Mouse (Mus musculus): ENCODE data around the gene Echdc3. TPM values are rescaled to one million over a fixed set of nuclear protein-coding genes. Genes with fewer than 3 reads are reported as not detected.
A peak's percentile ranks its signal among the peaks of the same experiment; 100 is the strongest.

The Echdc3 gene
- total RNA-seq, 2 experiments from 2014 or later = 0.58 to 0.75 TPM

DNA sequence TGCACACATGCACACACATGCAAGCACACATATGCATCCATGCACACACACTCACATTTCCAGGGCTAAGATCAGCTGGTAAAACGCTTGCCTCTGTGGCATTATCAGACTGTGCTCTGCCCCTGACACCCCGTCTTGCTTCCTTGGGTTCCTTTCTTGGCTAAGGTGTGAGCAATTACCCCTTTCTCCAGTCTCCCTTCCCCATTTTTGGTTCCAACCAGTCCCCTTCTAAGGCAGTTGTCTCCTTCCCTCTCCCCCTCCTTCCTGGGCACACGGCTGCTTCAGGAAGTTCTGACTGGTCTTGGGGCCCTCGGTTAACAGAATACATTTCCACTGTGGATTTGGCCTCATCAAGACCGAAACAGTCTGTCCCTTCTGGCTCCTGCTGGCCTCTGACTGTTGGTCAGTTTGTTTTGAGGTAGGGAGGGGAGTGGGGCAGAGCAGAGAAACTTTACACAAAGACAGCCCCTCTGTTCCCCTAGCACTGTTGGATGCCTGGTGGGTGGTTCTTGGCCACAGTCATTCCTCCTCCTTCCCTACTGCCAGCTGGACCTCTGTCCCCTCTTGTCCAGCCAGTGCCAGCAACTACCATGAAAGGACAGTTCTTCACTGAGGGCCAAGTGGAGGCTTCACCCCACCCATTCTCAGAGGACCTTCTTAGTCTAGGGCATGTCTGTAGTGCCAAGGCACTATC, 16.9 kb upstream of the Echdc3 start:
- DNase-seq (ENCODE audit: extremely low spot score in 1 of 2, low spot score in 2 of 2) = peak in 1 of 2 experiments; percentile 20
- intact Hi-C loops (cut with DNase I) = no loop called here

DNA sequence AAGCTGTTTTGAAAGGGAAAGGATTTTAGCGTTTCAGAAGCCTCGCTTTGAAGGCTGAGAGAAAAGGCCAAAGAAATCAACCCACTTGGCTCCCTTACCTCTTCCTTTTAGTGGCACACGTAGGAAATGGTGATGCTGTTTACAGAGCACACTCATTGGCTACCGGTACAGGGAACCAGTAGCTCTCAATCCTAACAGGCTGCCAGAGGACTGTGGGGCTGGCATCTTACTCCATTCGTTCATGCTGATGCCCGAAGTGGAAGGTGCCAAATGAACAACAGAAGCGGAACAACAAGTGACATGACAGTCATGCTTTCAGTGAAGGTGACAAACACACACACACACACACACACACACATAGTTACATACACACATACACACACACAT, 14.2 kb upstream of the Echdc3 start:
- intact Hi-C loops (cut with DNase I) = no loop called here
- no peak for DNase-seq (ENCODE audit: extremely low spot score in 1 of 2, low spot score in 2 of 2)

DNA sequence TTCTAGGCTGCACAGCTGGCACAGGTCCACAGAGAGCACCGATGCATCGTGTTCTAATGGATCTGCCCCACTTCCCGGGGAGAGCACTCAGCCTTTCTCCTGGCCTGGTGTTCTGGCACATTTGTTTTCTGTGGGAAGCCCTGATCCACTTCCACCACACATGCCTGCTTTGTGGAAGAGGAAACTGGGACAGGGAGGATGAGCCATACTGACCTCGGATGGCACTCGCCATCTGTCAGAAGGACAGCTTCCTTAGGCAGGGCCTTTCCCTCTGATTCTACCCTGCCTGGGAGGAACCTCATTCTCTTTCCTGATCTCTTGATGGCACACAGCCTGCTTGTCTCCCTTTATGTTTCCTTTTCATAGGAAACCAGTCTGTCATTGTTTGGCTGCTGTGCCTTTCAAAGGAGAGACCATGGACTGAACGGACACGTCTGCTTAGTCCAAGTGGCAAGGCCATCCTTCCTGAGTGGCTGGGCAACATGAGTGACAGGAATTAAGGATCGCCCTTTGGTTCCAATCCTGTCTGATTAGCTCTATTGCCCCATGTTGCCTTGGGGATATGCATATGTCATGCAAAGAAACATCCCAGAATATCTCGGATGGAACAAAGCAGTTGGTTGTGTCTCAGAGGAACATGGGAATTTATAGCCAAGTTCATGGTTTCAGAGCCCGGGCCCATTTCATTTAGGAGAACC, 13.7 kb upstream of the Echdc3 start:
- intact Hi-C loops (cut with DNase I) = no loop called here
- DNase-seq (ENCODE audit: extremely low spot score in 1 of 2, low spot score in 2 of 2) = no peak

GRCm38 (mm10) chr2:6220141-6220805, 7.4 kb upstream of the Echdc3 start:
- intact Hi-C loops (cut with DNase I) = loop anchor here (2.0 kb wide), 2 partner anchors 103 to 185 kb away; partner anchors contain the start of gene Usp6nl
- peak; percentile 74 to 75 for DNase-seq (ENCODE audit: extremely low spot score in 1 of 2, low spot score in 2 of 2)

- intact Hi-C loops (cut with DNase I) = no loop called here
These were observed 508 bp downstream of the Echdc3 start for GRCm38 (mm10) chr2:6212327-6212723.

DNA sequence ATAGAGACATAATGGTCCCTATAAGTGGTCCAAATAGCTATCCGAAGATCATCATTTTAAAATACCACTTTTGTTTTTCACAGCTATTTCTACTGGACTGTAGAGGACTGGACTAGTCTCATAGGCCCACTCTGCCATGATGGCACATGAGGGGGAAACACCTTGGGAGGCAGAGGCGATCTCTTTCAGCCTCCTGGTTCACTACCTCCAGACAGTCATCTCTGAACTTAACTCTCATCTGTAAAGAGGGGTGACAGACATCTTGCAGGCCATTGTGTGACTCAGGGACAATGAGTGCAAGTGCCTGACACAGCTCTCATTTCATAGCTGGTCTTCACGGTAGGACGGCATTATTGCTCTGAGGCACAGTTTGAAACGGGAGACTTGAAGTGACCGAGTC, 2.0 kb downstream of the Echdc3 start:
- intact Hi-C loops (cut with DNase I) = no loop called here

More at GRCm38 (mm10) chr2:6212327-6212723, 508 bp downstream of the Echdc3 start:
- no peak for DNase-seq (ENCODE audit: extremely low spot score in 1 of 2, low spot score in 2 of 2)

DNA sequence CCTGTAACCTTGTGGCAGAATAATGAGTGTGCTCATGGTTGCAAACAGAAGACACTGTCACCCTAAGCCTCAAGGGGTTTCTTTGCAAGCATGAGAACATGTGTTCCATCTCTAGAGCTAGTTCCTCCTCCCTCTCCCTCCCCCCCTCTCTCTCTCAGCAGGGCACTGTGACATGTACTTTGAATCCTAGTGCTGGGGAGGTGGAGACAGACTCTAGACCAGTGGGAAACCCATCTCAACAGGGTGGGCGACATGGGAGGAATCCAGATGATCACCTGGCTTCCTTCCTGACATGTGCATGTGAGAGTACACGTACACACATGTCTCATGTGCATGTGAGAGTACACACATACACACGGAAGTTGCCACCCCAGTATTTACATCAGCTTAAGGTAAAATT, 3.1 kb downstream of the Echdc3 start:
- no peak for DNase-seq (ENCODE audit: extremely low spot score in 1 of 2, low spot score in 2 of 2)
- intact Hi-C loops (cut with DNase I) = no loop called here

More for the DNA sequence above, 2.0 kb downstream of the Echdc3 start:
- DNase-seq (ENCODE audit: extremely low spot score in 1 of 2, low spot score in 2 of 2) = no peak

DNA sequence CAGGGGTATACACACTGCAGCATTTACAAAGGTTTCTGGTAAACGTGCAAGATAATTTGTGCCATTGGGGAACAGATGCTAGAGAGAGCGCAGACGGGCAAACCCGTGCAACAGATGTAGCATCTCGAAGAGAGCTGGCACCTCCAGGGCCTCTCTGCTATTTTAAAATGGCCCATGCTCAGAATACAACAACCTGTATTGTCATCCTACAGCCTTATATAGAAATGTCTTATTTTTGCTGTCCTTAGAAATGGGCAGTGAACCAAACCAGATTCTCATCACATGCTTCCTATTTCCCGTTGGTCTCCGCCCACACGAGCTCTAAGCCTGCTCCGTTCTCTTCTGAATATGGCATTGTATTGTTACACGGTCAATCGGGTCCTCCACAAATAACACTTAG, 3.7 kb downstream of the Echdc3 start:
- intact Hi-C loops (cut with DNase I) = no loop called here
- peak; percentile 53 to 72 for DNase-seq (ENCODE audit: extremely low spot score in 1 of 2, low spot score in 2 of 2)

DNA sequence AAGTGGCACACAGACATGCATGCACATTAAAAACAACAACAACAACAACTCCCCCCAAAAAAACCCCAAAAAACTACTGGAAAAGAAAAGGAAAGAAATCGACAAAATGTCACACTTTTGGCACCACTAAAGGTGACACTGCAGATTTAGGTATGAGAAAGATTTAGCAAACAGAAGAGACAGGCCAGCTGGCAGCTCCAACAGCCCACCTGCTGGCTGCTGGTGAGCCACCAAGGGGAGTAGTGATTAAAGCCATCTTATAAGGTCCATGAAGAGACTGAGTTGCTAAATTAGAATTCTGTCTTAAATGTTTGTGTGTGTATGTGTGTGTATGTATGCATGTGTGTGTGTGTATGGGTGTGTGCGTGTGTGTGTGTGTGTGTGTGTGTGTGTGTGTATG, 5.1 kb downstream of the Echdc3 start:
- intact Hi-C loops (cut with DNase I) = no loop called here
- DNase-seq (ENCODE audit: extremely low spot score in 1 of 2, low spot score in 2 of 2) = no peak

- intact Hi-C loops (cut with DNase I) = no loop called here
- no peak for DNase-seq (ENCODE audit: extremely low spot score in 1 of 2, low spot score in 2 of 2)
These were observed 16.4 kb downstream of the Echdc3 start for GRCm38 (mm10) chr2:6196363-6196973.

- intact Hi-C loops (cut with DNase I) = no loop called here
- DNase-seq (ENCODE audit: extremely low spot score in 1 of 2, low spot score in 2 of 2) = no peak
These were observed 17.2 kb downstream of the Echdc3 start for GRCm38 (mm10) chr2:6195468-6196239.

DNA sequence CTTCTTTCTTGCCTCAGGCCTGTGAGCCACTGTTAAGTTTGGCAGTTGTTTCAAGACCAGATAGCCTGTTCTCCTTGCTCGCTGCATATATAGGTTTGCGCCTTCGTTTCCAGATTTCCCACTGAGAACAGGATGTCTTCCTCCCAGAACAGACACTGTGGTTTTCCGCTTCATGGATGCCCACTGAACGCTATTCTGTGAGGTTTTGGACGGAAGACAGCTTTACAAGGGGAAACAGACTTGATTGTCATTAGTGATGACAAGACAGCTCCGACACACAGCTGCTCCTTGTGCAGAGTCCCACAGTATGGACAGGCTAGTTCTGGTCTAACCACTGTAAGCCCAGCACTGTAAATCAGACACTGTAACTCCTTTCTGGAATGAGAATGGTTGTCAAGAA, 18.3 kb downstream of the Echdc3 start:
- DNase-seq (ENCODE audit: extremely low spot score in 1 of 2, low spot score in 2 of 2) = no peak
- intact Hi-C loops (cut with DNase I) = no loop called here

DNA sequence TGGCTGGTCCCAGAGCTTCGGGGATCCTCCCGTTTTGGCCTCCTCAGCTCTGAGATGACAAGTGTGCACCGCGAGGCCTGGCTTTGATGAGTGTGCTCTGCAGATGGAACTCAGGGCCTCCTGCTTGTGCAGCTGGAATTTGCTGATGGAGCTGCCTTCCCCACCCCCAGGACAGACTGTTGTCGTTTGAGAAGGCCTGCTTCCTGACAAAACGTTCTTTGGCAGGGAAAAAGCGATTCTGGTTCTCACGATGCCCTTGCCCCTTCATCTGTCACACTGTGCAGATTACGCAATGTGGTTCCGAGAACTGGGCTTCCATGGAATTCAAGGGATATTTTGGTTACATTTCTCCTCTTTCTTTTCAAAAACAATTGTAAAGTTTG, 19.3 kb downstream of the Echdc3 start:
- DNase-seq (ENCODE audit: extremely low spot score in 1 of 2, low spot score in 2 of 2) = no peak
- intact Hi-C loops (cut with DNase I) = no loop called here

DNA sequence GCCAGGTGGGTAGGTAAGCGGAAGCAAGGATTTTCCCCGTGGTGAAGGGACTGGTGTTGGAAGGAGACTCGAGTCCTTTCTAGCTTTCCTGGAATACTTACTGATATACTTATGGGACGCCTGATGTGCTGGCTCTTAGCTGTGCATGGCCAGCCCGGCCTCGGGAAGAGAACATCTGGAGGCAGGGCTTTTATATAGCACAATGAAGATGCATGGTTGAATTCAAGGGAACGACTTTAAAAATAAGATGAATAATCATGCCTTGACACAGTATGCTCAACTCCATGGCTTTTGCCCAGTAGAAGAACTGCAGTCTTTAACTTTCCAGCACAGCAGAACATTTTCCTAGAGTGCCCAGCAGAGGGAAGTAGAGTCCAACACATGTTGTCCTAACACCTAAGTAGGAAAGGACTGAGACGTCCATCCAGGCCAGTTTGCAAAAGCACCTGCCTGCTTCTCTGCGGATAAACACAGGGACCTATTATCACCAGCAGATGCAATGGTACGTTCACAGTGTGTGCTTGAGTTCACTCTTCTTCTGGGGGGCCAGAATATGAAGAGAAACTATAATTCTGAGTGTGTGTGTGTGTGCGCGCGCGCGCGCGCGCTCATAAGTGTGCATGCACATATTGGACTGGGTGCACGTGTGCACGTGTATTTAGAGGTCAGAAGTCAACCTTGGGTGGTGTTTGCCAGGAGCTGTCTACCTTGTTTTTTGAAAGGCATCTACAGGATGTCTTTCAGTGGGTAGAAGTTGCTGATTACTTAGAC, 19.8 kb downstream of the Echdc3 start:
- intact Hi-C loops (cut with DNase I) = no loop called here
- peak; percentile 69 for DNase-seq (ENCODE audit: extremely low spot score in 1 of 2, low spot score in 2 of 2)

DNA sequence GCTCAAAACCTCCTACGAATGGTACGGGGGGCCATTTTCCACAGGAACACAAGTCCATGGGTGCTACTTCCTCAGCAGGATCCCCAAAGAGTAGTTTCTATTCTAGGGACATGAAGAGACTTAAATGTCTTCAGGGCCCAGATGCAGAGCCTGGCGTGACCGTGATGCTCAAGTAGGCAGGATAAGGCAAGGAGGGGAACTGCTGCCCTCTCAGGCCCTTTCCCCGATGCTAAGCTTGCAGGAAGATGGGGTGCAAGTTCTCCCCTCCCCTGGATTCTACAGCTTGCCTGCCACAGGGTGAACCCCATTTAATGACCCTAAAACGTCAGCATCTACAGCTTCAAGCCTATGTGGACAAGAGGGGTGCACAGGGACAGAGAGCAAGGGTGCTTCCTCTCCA, 22.8 kb downstream of the Echdc3 start:
- no peak for DNase-seq (ENCODE audit: extremely low spot score in 1 of 2, low spot score in 2 of 2)
- intact Hi-C loops (cut with DNase I) = no loop called here

- intact Hi-C loops (cut with DNase I) = no loop called here
- no peak for DNase-seq (ENCODE audit: extremely low spot score in 1 of 2, low spot score in 2 of 2)
These were observed 23.2 kb downstream of the Echdc3 start for GRCm38 (mm10) chr2:6189675-6189998.

GRCm38 (mm10) chr2:6188891-6189674, 23.8 kb downstream of the Echdc3 start:
- intact Hi-C loops (cut with DNase I) = no loop called here
- no peak for DNase-seq (ENCODE audit: extremely low spot score in 1 of 2, low spot score in 2 of 2)

GRCm38 (mm10) chr2:6187418-6187817, 25.4 kb downstream of the Echdc3 start:
- intact Hi-C loops (cut with DNase I) = no loop called here
- DNase-seq (ENCODE audit: extremely low spot score in 1 of 2, low spot score in 2 of 2) = no peak
